11 mouse cellular contexts compared by ENCODE assay signal in the genomic region with DNA sequence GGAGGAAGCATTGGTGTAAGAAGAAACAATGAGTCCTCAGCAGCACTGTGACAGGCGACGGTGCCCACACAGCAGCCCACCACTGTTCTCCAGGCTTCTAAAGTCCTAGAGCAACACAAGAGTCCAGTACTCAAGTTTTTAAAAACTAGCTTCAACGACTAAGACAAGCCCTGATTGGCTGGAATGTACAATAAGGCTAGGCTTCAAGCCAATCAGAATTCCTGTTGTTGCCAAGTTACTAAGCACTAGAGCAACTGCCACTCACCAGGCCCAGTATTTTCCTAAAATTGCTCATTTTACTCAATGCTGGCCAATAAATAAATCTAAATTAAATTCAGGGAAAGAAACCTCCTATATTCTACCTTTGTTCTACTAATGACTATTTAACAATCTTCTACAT. TPM values are rescaled to one million over a fixed set of nuclear protein-coding genes. Genes with fewer than 3 reads are reported as not detected.
A peak's percentile ranks its signal among the peaks of the same experiment; 100 is the strongest.
DNase-seq lines count a peak whose midpoint lies in the region; ATAC-seq and TF ChIP-seq lines count a peak whose summit lies in the region.
"Had no signal": no experiment of that assay in that cellular context is flagged by ENCODE, and none has a peak within 500 bp of the region (broad histone marks: within the 10 kb centered on the region; RNA-seq: fewer than 3 reads in every experiment).

No protein-coding gene starts in this region.

- no peak overlapping the region for H3K27ac ChIP-seq in kidney, adult 2 months (ENCODE audit: insufficient read depth, low read depth, low read length)
- no peak overlapping the region for H3K27ac ChIP-seq in kidney, embryonic 14.5 days (ENCODE audit: low read depth, low read length)
- H3K27ac ChIP-seq: limb, embryonic 15.5 days; midbrain, embryonic 10.5 days had no signal

- H3K27me3 ChIP-seq in kidney, adult 2 months (replicated peaks; ENCODE audit: control insufficient read depth, insufficient read depth, low read length), result no peaks in the 10 kb centered on the region
- H3K27me3 ChIP-seq in kidney, embryonic 14.5 days (ENCODE audit: control insufficient read depth, insufficient read depth, low read length), result no peaks in the 10 kb centered on the region
- H3K27me3 ChIP-seq in E14TG2a.4 (ENCODE audit: insufficient read depth, low read length), result no peaks in the 10 kb centered on the region
- H3K27me3 ChIP-seq: limb, embryonic 15.5 days had no signal

- H3K4me3 ChIP-seq in kidney, adult 2 months (ENCODE audit: insufficient read depth, low read depth, low read length), result no peak overlapping the region
- no peak overlapping the region for H3K4me3 ChIP-seq in kidney, embryonic 14.5 days (ENCODE audit: low read length)
- H3K4me3 ChIP-seq in E14TG2a.4 (replicated peaks; ENCODE audit: low read length), result peak overlapping the region; percentile 35
- H3K4me3 ChIP-seq: limb, embryonic 15.5 days; midbrain, embryonic 10.5 days had no signal

- H3K36me3 ChIP-seq in kidney, adult 2 months (ENCODE audit: control insufficient read depth, insufficient read depth, low read length), result no peaks in the 10 kb centered on the region
- H3K36me3 ChIP-seq in kidney, embryonic 14.5 days (ENCODE audit: control insufficient read depth, insufficient read depth, low read length), result peaks cover 19% of the 10 kb centered on the region
- H3K36me3 ChIP-seq in E14TG2a.4 (ENCODE audit: insufficient read depth, low read length), result peaks cover 63% of the 10 kb centered on the region

- peaks cover 17% of the 10 kb centered on the region; the same call in 1 of the 2 replicates for H3K4me1 ChIP-seq in kidney, adult 2 months (ENCODE audit: control insufficient read depth, insufficient read depth, low read length)
- peaks cover 6% of the 10 kb centered on the region for H3K4me1 ChIP-seq in kidney, embryonic 14.5 days (ENCODE audit: control insufficient read depth, insufficient read depth, low read length)
- peaks cover 93% of the 10 kb centered on the region for H3K4me1 ChIP-seq in E14TG2a.4 (replicated peaks; ENCODE audit: low read depth, low read length)

- no peak for TF ChIP-seq CTCF in kidney, adult 2 months (conservative IDR thresholded peaks at IDR 0.05; ENCODE audit: insufficient read depth, insufficient read length, low read depth, low read length)
- TF ChIP-seq CTCF in E14TG2a.4 (conservative IDR thresholded peaks at IDR 0.05; ENCODE audit: low read length), result no peak

- H3K4me2 ChIP-seq in kidney, embryonic 14.5 days (replicated peaks; ENCODE audit: low read depth, low read length), result no peak overlapping the region
- H3K4me2 ChIP-seq: limb, embryonic 15.5 days had no signal

- WGBS in kidney, adult 2 months, result 85% methylated on average over 3 of the region's 3 CpGs
- 91% methylated on average over 3 of the region's 3 CpGs for WGBS in kidney, embryonic 14.5 days

- no peak overlapping the region for H3K9ac ChIP-seq in kidney, embryonic 14.5 days (ENCODE audit: low read depth, low read length)
- H3K9ac ChIP-seq: limb, embryonic 15.5 days had no signal

- TF ChIP-seq POLR2A in kidney, adult 2 months (IDR thresholded peaks at IDR 0.05; ENCODE audit: low read depth, low read length), result no peak

- ATAC-seq in kidney, embryonic 14.5 days (ENCODE audit: low FRiP score, low TSS enrichment), result no peak

- peak; percentile 41 for DNase-seq in kidney, adult 2 months
- peak; percentile 46 for DNase-seq in 416B (ENCODE audit: low read depth)
- peak; percentile 18 for DNase-seq in forelimb bud, embryonic 11.5 days (ENCODE audit: low read depth, low spot score)
- no peak for DNase-seq in right cerebral cortex, adult 18-20 months
- no peak for DNase-seq in gastrocnemius, postnatal 10 days
- DNase-seq: right cerebral cortex, postnatal 4 days; thymus, adult 18-20 months had no signal

- no peaks in the 10 kb centered on the region for H3K9me3 ChIP-seq in kidney, embryonic 14.5 days (ENCODE audit: control insufficient read depth, low read length)
- no peaks in the 10 kb centered on the region for H3K9me3 ChIP-seq in E14TG2a.4 (ENCODE audit: low read length)
- H3K9me3 ChIP-seq: limb, embryonic 15.5 days; midbrain, embryonic 10.5 days had no signal

RNA-seq across cellular contexts. Expression of a gene that starts 5.8 kb away (rescaled TPM):
- polyA plus RNA-seq in kidney, adult 2 months (2012; rRNA removed), result 60.5 and 63.1 TPM in 2 replicates
- polyA plus RNA-seq in kidney, embryonic 14.5 days (2014; fragmentation: Nextera tagmentation; extraction: Ambion mirVana), result 63.6 and 67.6 TPM in 2 replicates
- total RNA-seq in gastrocnemius, postnatal 10 days (2021), result 10 to 100 TPM; 29.1 to 30.1 TPM

RNA-seq across cellular contexts. Expression of a gene that starts 6.7 kb away (rescaled TPM):
- polyA plus RNA-seq in kidney, adult 2 months (2012; rRNA removed), result 30.0 and 45.6 TPM in 2 replicates
- 86.2 and 126 TPM in 2 replicates for polyA plus RNA-seq in kidney, embryonic 14.5 days (2014; fragmentation: Nextera tagmentation; extraction: Ambion mirVana)
- total RNA-seq in gastrocnemius, postnatal 10 days (2021), result 100 to 1,000 TPM; 191 to 195 TPM

RNA-seq across cellular contexts. Expression of a gene that starts 38.5 kb away (rescaled TPM):
- 10.5 and 13.5 TPM in 2 replicates for polyA plus RNA-seq in kidney, adult 2 months (2012; rRNA removed)
- polyA plus RNA-seq in kidney, embryonic 14.5 days (2014; fragmentation: Nextera tagmentation; extraction: Ambion mirVana), result 17.0 and 25.0 TPM in 2 replicates
- total RNA-seq in gastrocnemius, postnatal 10 days (2021), result 10 to 100 TPM; 26.0 to 33.6 TPM

Comparison
In these comparisons a context has a peak if more than half of its experiments do, and no peak if none do; other contexts are left out.
1. DNase-seq: peak in kidney, adult 2 months (single experiment), 416B (single experiment) and forelimb bud, embryonic 11.5 days (single experiment); none in right cerebral cortex, adult 18-20 months (single experiment) and gastrocnemius, postnatal 10 days (single experiment).